Mouse (Mus musculus) neural tube, embryonic 11.5 days (tissue): ENCODE measurements around the gene Acsl1. TPM values are rescaled to one million over a fixed set of nuclear protein-coding genes. Genes with fewer than 3 reads are reported as not detected.

ENCODE experiments used
- ATAC-seq: fragments of 200-750 bp; cut with Nextera tagmentation; 2 replicates; pipeline ENCODE4 v1.8.0; 2017; ENCODE audit warnings: moderate number of reproducible peaks, mild to moderate bottlenecking, moderate TSS enrichment, moderate library complexity; ENCODE audit not compliant: insufficient read depth, low FRiP score, low TSS enrichment
- DNase-seq: peaks from one replicate; pipeline ENCODE4 v3.0.0-alpha.2; 2015; ENCODE audit warnings: low spot score
- H3K27ac ChIP-seq: fragments of 300-500 bp; sonication (generic); 2 replicates; pipeline ENCODE4 v1.5.1; 2014; ENCODE audit warnings: low read depth, mild to moderate bottlenecking, low read length
- H3K27me3 ChIP-seq: fragments of 300-500 bp; sonication (generic); 2 replicates; pipeline ENCODE4 v1.6.1; 2014; ENCODE audit warnings: mild to moderate bottlenecking, low read length, mixed read lengths; ENCODE audit not compliant: control insufficient read depth, insufficient read depth
- H3K36me3 ChIP-seq: fragments of 300-500 bp; sonication (generic); 2 replicates; pipeline ENCODE4 v1.6.1; 2014; ENCODE audit warnings: mild to moderate bottlenecking, low read length, moderate library complexity, mixed read lengths; ENCODE audit not compliant: control insufficient read depth, insufficient read depth
- H3K4me1 ChIP-seq: fragments of 300-500 bp; sonication (generic); 2 replicates; pipeline ENCODE4 v1.6.1; 2014; ENCODE audit warnings: low read length, mixed read lengths; ENCODE audit not compliant: control insufficient read depth, insufficient read depth
- H3K4me2 ChIP-seq: fragments of 300-500 bp; sonication (generic); 2 replicates; pipeline ENCODE4 v1.6.1; 2014; ENCODE audit warnings: low read depth, mild to moderate bottlenecking, moderate library complexity
- H3K4me3 ChIP-seq: fragments of 300-500 bp; sonication (generic); 2 replicates; pipeline ENCODE4 v1.5.1; 2014; ENCODE audit warnings: low read depth, low read length
- H3K9ac ChIP-seq: fragments of 300-500 bp; sonication (generic); 2 replicates; pipeline ENCODE4 v1.6.1; 2014; ENCODE audit warnings: mild to moderate bottlenecking, low read length
- H3K9me3 ChIP-seq: fragments of 300-500 bp; sonication (generic); 2 replicates; pipeline ENCODE4 v1.6.1; 2016; ENCODE audit warnings: low read length; ENCODE audit not compliant: control insufficient read depth
- WGBS: fragments of 180-500 bp; shearing (Covaris S2); extraction: QIAGEN DNeasy Blood & Tissue Kit; methylation state at CpG from one replicate; pipeline ENCODE4 v1.1.7; 2014; 5-methylcytosine and 5-hydroxymethylcytosine counted together
- polyA plus RNA-seq: library from polyadenylated mRNA; unstranded; fragments of >200 nt; fragmentation: Nextera tagmentation; extraction: Ambion mirVana; gene quantifications from 2 replicates; pipeline ENCODE4 v1.2.1, GENCODE M21; 2014

Acsl1 gene
- polyA plus RNA-seq, 1 experiment from 2014 or later: 13.5 TPM

GRCm38 (mm10) chr8:46508488-46509395, 37.9 kb downstream of the Acsl1 start:
- H3K36me3 ChIP-seq: no peaks in the 10 kb centered on the region
- no peaks in the 10 kb centered on the region for H3K9me3 ChIP-seq
- H3K27me3 ChIP-seq: no peaks in the 10 kb centered on the region
- no peaks in the 10 kb centered on the region for H3K4me1 ChIP-seq
- no peak overlapping the region for H3K4me3 ChIP-seq
- no peak for ATAC-seq
- no peak overlapping the region for H3K27ac ChIP-seq
- no peak overlapping the region for H3K4me2 ChIP-seq
- no peak for DNase-seq
- no peak overlapping the region for H3K9ac ChIP-seq
- WGBS: 87% methylated on average over 14 of the region's 14 CpGs

GRCm38 (mm10) chr8:46509474-46509873, 38.6 kb downstream of the Acsl1 start:
- WGBS: 82% methylated on average over 3 of the region's 3 CpGs
- no peak overlapping the region for H3K4me2 ChIP-seq
- no peak for ATAC-seq

GRCm38 (mm10) chr8:46511336-46511735, 40.5 kb downstream of the Acsl1 start:
- Histone ChIP-seq H3K27me3 (no peaks in the 10 kb centered on the region), H3K4me2 (no peak overlapping the region), H3K4me1 (no peaks in the 10 kb centered on the region), H3K9ac (no peak overlapping the region), H3K9me3 (no peaks in the 10 kb centered on the region), H3K27ac (no peak overlapping the region), H3K36me3 (no peaks in the 10 kb centered on the region), H3K4me3 (no peak overlapping the region)
- WGBS: 84% methylated on average over 9 of the region's 9 CpGs
- DNase-seq (no peak), ATAC-seq (no peak)

More at GRCm38 (mm10) chr8:46509474-46509873, 38.6 kb downstream of the Acsl1 start:
- H3K27ac ChIP-seq: no peak overlapping the region
- no peaks in the 10 kb centered on the region for H3K4me1 ChIP-seq
- no peak overlapping the region for H3K4me3 ChIP-seq
- no peaks in the 10 kb centered on the region for H3K27me3 ChIP-seq
- no peak overlapping the region for H3K9ac ChIP-seq
- no peaks in the 10 kb centered on the region for H3K36me3 ChIP-seq
- no peak for DNase-seq
- no peaks in the 10 kb centered on the region for H3K9me3 ChIP-seq

GRCm38 (mm10) chr8:46512538-46512937, 41.7 kb downstream of the Acsl1 start:
- Histone ChIP-seq H3K9ac (no peak overlapping the region), H3K4me2 (no peak overlapping the region), H3K27ac (no peak overlapping the region), H3K4me1 (no peaks in the 10 kb centered on the region), H3K36me3 (no peaks in the 10 kb centered on the region), H3K4me3 (no peak overlapping the region), H3K9me3 (no peaks in the 10 kb centered on the region), H3K27me3 (no peaks in the 10 kb centered on the region)
- ATAC-seq (no peak), DNase-seq (no peak)
- WGBS: 77% methylated on average over 8 of the region's 8 CpGs

GRCm38 (mm10) chr8:46514027-46514426, 43.2 kb downstream of the Acsl1 start:
- no peak overlapping the region for H3K4me2 ChIP-seq
- no peaks in the 10 kb centered on the region for H3K27me3 ChIP-seq
- 90% methylated on average over 1 of the region's 1 CpGs for WGBS

GRCm38 (mm10) chr8:46520667-46521066, 49.8 kb downstream of the Acsl1 start:
- ATAC-seq: no peak
- no peaks in the 10 kb centered on the region for H3K9me3 ChIP-seq
- H3K27me3 ChIP-seq: no peaks in the 10 kb centered on the region
- H3K36me3 ChIP-seq: no peaks in the 10 kb centered on the region
- 88% methylated on average over 6 of the region's 6 CpGs for WGBS
- no peak overlapping the region for H3K4me2 ChIP-seq
- no peak for DNase-seq
- no peak overlapping the region for H3K4me3 ChIP-seq
- H3K4me1 ChIP-seq: no peaks in the 10 kb centered on the region
- no peak overlapping the region for H3K27ac ChIP-seq
- no peak overlapping the region for H3K9ac ChIP-seq

More at GRCm38 (mm10) chr8:46514027-46514426, 43.2 kb downstream of the Acsl1 start:
- H3K9ac ChIP-seq: no peak overlapping the region
- DNase-seq: no peak
- H3K27ac ChIP-seq: no peak overlapping the region
- no peak overlapping the region for H3K4me3 ChIP-seq
- ATAC-seq: no peak
- H3K4me1 ChIP-seq: no peaks in the 10 kb centered on the region
- H3K9me3 ChIP-seq: no peaks in the 10 kb centered on the region
- no peaks in the 10 kb centered on the region for H3K36me3 ChIP-seq

- Histone ChIP-seq H3K9ac (no peak overlapping the region), H3K27me3 (no peaks in the 10 kb centered on the region), H3K4me1 (no peaks in the 10 kb centered on the region), H3K4me3 (no peak overlapping the region), H3K27ac (no peak overlapping the region), H3K4me2 (no peak overlapping the region), H3K36me3 (no peaks in the 10 kb centered on the region), H3K9me3 (no peaks in the 10 kb centered on the region)
- ATAC-seq (no peak), DNase-seq (no peak)
- 86% methylated on average over 8 of the region's 8 CpGs for WGBS
Measured at GRCm38 (mm10) chr8:46526098-46526497, 55.3 kb downstream of the Acsl1 start.

- Histone ChIP-seq H3K27me3 (no peaks in the 10 kb centered on the region), H3K4me1 (no peaks in the 10 kb centered on the region), H3K9me3 (no peaks in the 10 kb centered on the region), H3K9ac (no peak overlapping the region), H3K27ac (no peak overlapping the region), H3K36me3 (no peaks in the 10 kb centered on the region), H3K4me3 (no peak overlapping the region), H3K4me2 (no peak overlapping the region)
- DNase-seq (no peak), ATAC-seq (no peak)
- 85% methylated on average over 10 of the region's 10 CpGs for WGBS
Measured at GRCm38 (mm10) chr8:46526821-46527220, 56.0 kb downstream of the Acsl1 start.

- Histone ChIP-seq H3K4me2 (no peak overlapping the region), H3K9ac (no peak overlapping the region), H3K27ac (no peak overlapping the region), H3K4me1 (no peaks in the 10 kb centered on the region), H3K27me3 (no peaks in the 10 kb centered on the region), H3K4me3 (no peak overlapping the region), H3K36me3 (no peaks in the 10 kb centered on the region), H3K9me3 (no peaks in the 10 kb centered on the region)
- WGBS: 76% methylated on average over 4 of the region's 4 CpGs
- DNase-seq (no peak), ATAC-seq (no peak)
Measured at GRCm38 (mm10) chr8:46529508-46529907, 58.7 kb downstream of the Acsl1 start.
